Comparison of ENCODE assay signal across 32 mouse cellular contexts in genomic region chr2:114658954-114659353, GRCm38 (mm10).
"Had no signal": no experiment of that assay in that cellular context is flagged by ENCODE, and none has a peak within 500 bp of the region (broad histone marks: within the 10 kb centered on the region; RNA-seq: fewer than 3 reads in every experiment).

No protein-coding gene starts in this region.

- DNase-seq: left cerebral cortex, postnatal 4 days; liver; liver, embryonic 13.5 days; liver, postnatal 0 days; lung, adult 18-20 months; lung, adult 2 months; lung, embryonic 14.5 days; lung, postnatal 10 days; lung, postnatal 14 days; lung, postnatal 36 days; lung, postnatal 4 days; midbrain, embryonic 14.5 days had no signal

- H3K4me2 ChIP-seq: limb, embryonic 12.5 days; limb, embryonic 13.5 days; limb, embryonic 15.5 days; liver, embryonic 11.5 days; liver, embryonic 12.5 days; liver, embryonic 13.5 days; liver, embryonic 15.5 days; lung, embryonic 14.5 days; lung, embryonic 15.5 days; midbrain, embryonic 11.5 days; midbrain, embryonic 12.5 days; midbrain, embryonic 13.5 days; midbrain, embryonic 15.5 days; neural tube, embryonic 12.5 days had no signal

- H3K27me3 ChIP-seq: limb, embryonic 12.5 days; limb, embryonic 13.5 days; limb, embryonic 15.5 days; liver, embryonic 12.5 days; liver, embryonic 13.5 days; liver, embryonic 15.5 days; lung, embryonic 15.5 days; megakaryocyte, embryonic 14.5 days; midbrain, embryonic 12.5 days; midbrain, embryonic 13.5 days; midbrain, embryonic 15.5 days; neural tube, embryonic 12.5 days had no signal

- H3K4me3 ChIP-seq: limb, embryonic 10.5 days; limb, embryonic 12.5 days; limb, embryonic 13.5 days; limb, embryonic 15.5 days; liver, embryonic 12.5 days; liver, embryonic 13.5 days; liver, embryonic 15.5 days; lung, embryonic 15.5 days; megakaryocyte, embryonic 14.5 days; midbrain, embryonic 10.5 days; midbrain, embryonic 12.5 days; midbrain, embryonic 13.5 days; midbrain, embryonic 15.5 days; myocyte; neural tube, embryonic 12.5 days had no signal

- H3K27ac ChIP-seq: limb, embryonic 10.5 days; limb, embryonic 12.5 days; limb, embryonic 13.5 days; limb, embryonic 15.5 days; liver, embryonic 12.5 days; liver, embryonic 13.5 days; liver, embryonic 14.5 days; liver, embryonic 15.5 days; lung, embryonic 15.5 days; macrophage; midbrain, embryonic 10.5 days; midbrain, embryonic 12.5 days; midbrain, embryonic 13.5 days; midbrain, embryonic 15.5 days; neural tube, embryonic 12.5 days had no signal

- H3K4me1 ChIP-seq: neural tube, embryonic 12.5 days had no signal

- H3K9me3 ChIP-seq: limb, embryonic 10.5 days; limb, embryonic 12.5 days; limb, embryonic 13.5 days; limb, embryonic 15.5 days; liver, embryonic 12.5 days; liver, embryonic 13.5 days; liver, embryonic 15.5 days; lung, embryonic 15.5 days; midbrain, embryonic 10.5 days; midbrain, embryonic 12.5 days; midbrain, embryonic 13.5 days; midbrain, embryonic 15.5 days; neural tube, embryonic 12.5 days had no signal

- H3K9ac ChIP-seq: limb, embryonic 12.5 days; limb, embryonic 13.5 days; limb, embryonic 15.5 days; liver, embryonic 12.5 days; liver, embryonic 13.5 days; liver, embryonic 14.5 days; liver, embryonic 15.5 days; liver, postnatal 0 days; lung, embryonic 14.5 days; lung, embryonic 15.5 days; midbrain, embryonic 12.5 days; midbrain, embryonic 13.5 days; midbrain, embryonic 15.5 days; neural tube, embryonic 12.5 days had no signal

- ATAC-seq: liver, embryonic 12.5 days; liver, postnatal 0 days; lung, postnatal 0 days; midbrain, embryonic 13.5 days; midbrain, embryonic 15.5 days; midbrain, embryonic 16.5 days had no signal

- H3K36me3 ChIP-seq: limb, embryonic 10.5 days; limb, embryonic 12.5 days; limb, embryonic 13.5 days; limb, embryonic 15.5 days; liver, embryonic 12.5 days; liver, embryonic 13.5 days; liver, embryonic 15.5 days; lung, embryonic 15.5 days; midbrain, embryonic 10.5 days; midbrain, embryonic 12.5 days; midbrain, embryonic 13.5 days; midbrain, embryonic 15.5 days; neural tube, embryonic 12.5 days had no signal
